Mouse (Mus musculus): ENCODE measurements around the gene Necap2. TPM values are rescaled to one million over a fixed set of nuclear protein-coding genes. Genes with fewer than 3 reads are reported as not detected.

Necap2 gene
- polyA plus RNA-seq (2014; fragmentation: Illumina TruSeq; extraction: RNeasy Lipid Tissue Mini Kit (QIAGEN cat#74804); ENCODE audit: low read depth, low replicate concordance), result 5.8 TPM

GRCm38 (mm10) chr4:141077681-141078509, at the start of gene Necap2:
Gene Necap2 (minus strand): TSS chr4:141078357.

GRCm38 (mm10) chr4:141088033-141088432, 9.9 kb upstream of the Necap2 start, which contains the start of gene Spata21:
Gene Spata21 (plus strand): TSS chr4:141088333.

GRCm38 (mm10) chr4:141060426-141061301, 17.5 kb downstream of the Necap2 start, which contains the start of gene Crocc:
Gene Crocc (minus strand): TSS chr4:141060550.

Other genes with a start within 250 kb of the Necap2 start
- not detected for gene Padi1, start 232.6 kb downstream of the Necap2 start, polyA plus RNA-seq (2014; fragmentation: Illumina TruSeq; extraction: RNeasy Lipid Tissue Mini Kit (QIAGEN cat#74804); ENCODE audit: low read depth, low replicate concordance)
- gene Padi2, start 172.0 kb downstream of the Necap2 start, polyA plus RNA-seq (2014; fragmentation: Illumina TruSeq; extraction: RNeasy Lipid Tissue Mini Kit (QIAGEN cat#74804); ENCODE audit: low read depth, low replicate concordance), result 1.1 TPM
- 149 TPM for gene Sdhb, start 117.2 kb downstream of the Necap2 start, polyA plus RNA-seq (2014; fragmentation: Illumina TruSeq; extraction: RNeasy Lipid Tissue Mini Kit (QIAGEN cat#74804); ENCODE audit: low read depth, low replicate concordance)
- 0.93 TPM for gene Atp13a2, start 91.5 kb downstream of the Necap2 start, polyA plus RNA-seq (2014; fragmentation: Illumina TruSeq; extraction: RNeasy Lipid Tissue Mini Kit (QIAGEN cat#74804); ENCODE audit: low read depth, low replicate concordance)
- gene Mfap2, start 67.9 kb downstream of the Necap2 start, polyA plus RNA-seq (2014; fragmentation: Illumina TruSeq; extraction: RNeasy Lipid Tissue Mini Kit (QIAGEN cat#74804); ENCODE audit: low read depth, low replicate concordance), result not detected
- not detected for gene Crocc, start 17.8 kb downstream of the Necap2 start, polyA plus RNA-seq (2014; fragmentation: Illumina TruSeq; extraction: RNeasy Lipid Tissue Mini Kit (QIAGEN cat#74804); ENCODE audit: low read depth, low replicate concordance)
- not detected for gene Spata21, start 10.0 kb upstream of the Necap2 start, polyA plus RNA-seq (2014; fragmentation: Illumina TruSeq; extraction: RNeasy Lipid Tissue Mini Kit (QIAGEN cat#74804); ENCODE audit: low read depth, low replicate concordance)
- 19.0 TPM for gene Szrd1, start 61.4 kb upstream of the Necap2 start, polyA plus RNA-seq (2014; fragmentation: Illumina TruSeq; extraction: RNeasy Lipid Tissue Mini Kit (QIAGEN cat#74804); ENCODE audit: low read depth, low replicate concordance)
- 3.4 TPM for gene Fbxo42, start 69.6 kb upstream of the Necap2 start, polyA plus RNA-seq (2014; fragmentation: Illumina TruSeq; extraction: RNeasy Lipid Tissue Mini Kit (QIAGEN cat#74804); ENCODE audit: low read depth, low replicate concordance)
- gene Rsg1, start 135.6 kb upstream of the Necap2 start, polyA plus RNA-seq (2014; fragmentation: Illumina TruSeq; extraction: RNeasy Lipid Tissue Mini Kit (QIAGEN cat#74804); ENCODE audit: low read depth, low replicate concordance), result not detected
- gene Arhgef19, start 161.1 kb upstream of the Necap2 start, polyA plus RNA-seq (2014; fragmentation: Illumina TruSeq; extraction: RNeasy Lipid Tissue Mini Kit (QIAGEN cat#74804); ENCODE audit: low read depth, low replicate concordance), result 0.61 TPM
- gene Epha2, start 222.9 kb upstream of the Necap2 start, polyA plus RNA-seq (2014; fragmentation: Illumina TruSeq; extraction: RNeasy Lipid Tissue Mini Kit (QIAGEN cat#74804); ENCODE audit: low read depth, low replicate concordance), result 0.12 TPM

All from kidney, adult 10 weeks (tissue).